Mouse (Mus musculus): ENCODE measurements around the gene C1rb.
"Not testable (repeated sequence)": the region's sequence is repeated elsewhere in the genome, so short reads cannot be mapped to it uniquely, and the experiment has no call there.

Gene C1rb

GRCm38 (mm10) chr6:124593121-124593520, 23.0 kb downstream of the C1rb start:
- no peak for DNase-seq (ENCODE audit: low spot score in 2 of 2)

GRCm38 (mm10) chr6:124602031-124602430, 31.9 kb downstream of the C1rb start:
- no peak for DNase-seq (ENCODE audit: low spot score in 2 of 2)

DNA sequence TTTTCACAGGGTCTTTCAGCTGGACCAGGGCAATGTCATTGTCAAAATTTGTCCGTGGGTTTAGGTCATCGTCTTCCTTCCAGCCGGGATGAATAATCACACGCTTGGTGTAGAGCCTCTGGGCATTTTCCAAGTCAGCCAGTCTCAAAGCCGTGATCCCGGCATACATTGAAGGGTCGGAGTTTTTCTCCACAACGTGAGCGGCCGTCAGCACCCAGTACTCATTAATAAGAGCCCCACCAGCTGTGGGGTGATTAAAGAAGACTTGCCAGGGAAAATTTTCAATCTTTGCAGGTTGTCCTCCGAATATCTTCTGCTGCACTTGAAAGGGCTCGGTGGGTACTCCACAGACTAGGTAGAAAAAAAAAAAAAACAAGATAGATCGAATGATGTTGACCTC, 55.5 kb downstream of the C1rb start:
- no peak for DNase-seq (ENCODE audit: low spot score in 2 of 2)

DNA sequence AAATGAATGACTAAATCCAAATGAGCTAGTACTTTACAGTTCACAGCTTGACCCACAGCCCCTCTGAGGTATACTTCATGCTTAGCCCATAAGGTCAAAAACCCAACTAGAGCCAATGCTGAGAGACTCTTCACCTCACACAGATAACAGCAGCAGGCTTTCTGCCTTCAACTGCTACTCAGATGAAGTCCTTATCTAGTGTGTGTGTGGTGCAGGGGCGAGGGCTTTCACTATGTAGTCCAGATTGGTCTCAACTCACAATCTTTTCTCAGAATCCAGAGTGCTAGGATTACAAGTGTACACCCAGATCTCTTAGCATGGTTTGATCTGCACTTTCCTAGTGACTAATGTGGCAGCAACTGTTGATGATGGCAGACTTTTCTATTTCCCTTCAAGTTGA, 56.1 kb downstream of the C1rb start:
- DNase-seq (ENCODE audit: low spot score in 2 of 2) = not testable (repeated sequence)

GRCm38 (mm10) chr6:124630763-124631162, 60.7 kb downstream of the C1rb start:
- DNase-seq (ENCODE audit: low spot score in 2 of 2) = no peak

All from thymus, postnatal 10 days (tissue).